Mouse (Mus musculus) hindbrain, embryonic 10.5 days (tissue): Measurements from ENCODE around the gene Eml1. TPM values are rescaled to one million over a fixed set of nuclear protein-coding genes. Genes with fewer than 3 reads are reported as not detected.
A peak's percentile ranks its signal among the peaks of the same experiment; 100 is the strongest.

Source experiments
- DNase-seq: peaks from one replicate; pipeline ENCODE4 v3.0.0-alpha.2; 2017; ENCODE audit warnings: low spot score
- H3K27ac ChIP-seq: fragments of 300-500 bp; sonication (generic); 2 replicates; pipeline ENCODE4 v1.5.1; 2016; ENCODE audit warnings: mild to moderate bottlenecking, moderate library complexity
- H3K27me3 ChIP-seq: fragments of 300-500 bp; sonication (generic); 2 replicates; pipeline ENCODE4 v1.6.1; 2016; ENCODE audit warnings: mild to moderate bottlenecking; ENCODE audit not compliant: poor library complexity, insufficient read depth, severe bottlenecking
- H3K36me3 ChIP-seq: fragments of 300-500 bp; sonication (generic); 2 replicates; pipeline ENCODE4 v1.6.1; 2016; ENCODE audit warnings: mild to moderate bottlenecking, moderate library complexity
- H3K4me1 ChIP-seq: fragments of 300-500 bp; sonication (generic); replicated peaks from 2 replicates; pipeline ENCODE4 v1.6.1; 2016; ENCODE audit warnings: mild to moderate bottlenecking
- H3K4me3 ChIP-seq: fragments of 300-500 bp; sonication (generic); 2 replicates; pipeline ENCODE4 v1.5.1; 2016; ENCODE audit warnings: mild to moderate bottlenecking, moderate library complexity
- H3K9me3 ChIP-seq: fragments of 300-500 bp; sonication (generic); 2 replicates; pipeline ENCODE4 v1.6.1; 2016; ENCODE audit warnings: mild to moderate bottlenecking, moderate library complexity
- WGBS: fragments of 180-500 bp; shearing (Covaris S2); methylation state at CpG from one replicate; pipeline ENCODE4 v1.1.7; 2016; 5-methylcytosine and 5-hydroxymethylcytosine counted together
- polyA plus RNA-seq: library from polyadenylated mRNA; unstranded; fragments of >200 nt; fragmentation: Nextera tagmentation; extraction: Ambion mirVana; gene quantifications from 2 replicates; pipeline ENCODE4 v1.2.1, GENCODE M21; 2016

The Eml1 gene
- polyA plus RNA-seq, 1 experiment from 2014 or later: 104 TPM

DNA sequence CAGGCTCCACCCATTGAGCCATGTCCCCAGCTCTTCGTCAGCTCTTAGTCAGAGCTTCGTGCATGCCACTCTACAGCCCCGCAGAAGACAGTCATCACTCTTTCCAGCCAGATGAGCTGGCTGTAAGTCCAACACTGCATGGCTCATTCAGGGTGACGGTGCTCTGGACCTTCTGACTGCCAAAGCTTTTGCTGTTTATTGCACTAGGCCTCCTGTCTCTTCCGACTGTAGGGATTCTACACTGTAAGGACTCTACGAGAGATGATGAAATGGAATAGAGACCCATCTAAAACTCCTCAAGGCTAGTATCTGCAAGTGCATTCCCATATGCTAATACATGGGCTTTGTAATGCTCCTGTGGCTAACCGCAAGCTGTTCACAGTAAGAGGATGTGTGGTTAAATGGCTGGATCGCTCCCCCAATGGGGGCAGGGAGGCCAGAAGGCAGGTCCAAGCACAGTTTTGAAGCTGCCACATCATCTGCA, 82.8 kb downstream of the Eml1 start:
- Histone ChIP-seq H3K4me1 (peaks cover 30% of the 10 kb centered on the region), H3K9me3 (peaks cover 4% of the 10 kb centered on the region; the same call in 1 of the 2 replicates), H3K4me3 (no peak overlapping the region), H3K27me3 (no peaks in the 10 kb centered on the region), H3K36me3 (peaks cover 29% of the 10 kb centered on the region), H3K27ac (no peak overlapping the region)
- WGBS: 82% methylated on average over 8 of the region's 8 CpGs
- DNase-seq: no peak

- Histone ChIP-seq H3K36me3 (peaks cover 38% of the 10 kb centered on the region), H3K4me3 (no peak overlapping the region), H3K4me1 (peaks cover 25% of the 10 kb centered on the region), H3K9me3 (peaks cover 4% of the 10 kb centered on the region; the same call in 1 of the 2 replicates), H3K27ac (no peak overlapping the region), H3K27me3 (no peaks in the 10 kb centered on the region)
- DNase-seq: no peak
- WGBS: 92% methylated on average over 4 of the region's 4 CpGs
Measured at GRCm38 (mm10) chr12:108455004-108455403, 84.2 kb downstream of the Eml1 start.

DNA sequence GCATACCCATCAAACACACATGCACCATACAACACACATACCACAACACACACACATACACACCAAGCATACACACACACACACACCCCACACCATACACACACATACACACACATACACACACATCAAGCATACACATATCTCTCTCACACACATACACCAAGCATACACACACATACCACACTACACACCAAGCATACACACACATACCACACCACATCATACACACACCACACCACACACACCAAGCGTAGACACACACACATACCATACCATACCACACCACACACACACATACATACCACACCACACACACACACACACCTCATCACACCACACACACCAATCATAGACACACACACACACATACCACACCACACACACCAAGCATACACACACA, 102.1 kb downstream of the Eml1 start:
- WGBS: 94% methylated on average over 1 of the region's 1 CpGs
- Histone ChIP-seq H3K27ac (no peak overlapping the region), H3K4me3 (no peak overlapping the region), H3K27me3 (no peaks in the 10 kb centered on the region), H3K36me3 (peaks cover 69% of the 10 kb centered on the region), H3K9me3 (0 out of 2 replicates have a peak, but pooled peaks cover 7% of the 10 kb centered on the region), H3K4me1 (peaks cover 3% of the 10 kb centered on the region; the same call in 1 of the 2 replicates)
- no peak for DNase-seq

- Histone ChIP-seq H3K4me3 (no peak overlapping the region), H3K4me1 (peaks cover 3% of the 10 kb centered on the region; the same call in 1 of the 2 replicates), H3K9me3 (0 out of 2 replicates have a peak, but pooled peaks cover 7% of the 10 kb centered on the region), H3K27me3 (no peaks in the 10 kb centered on the region), H3K27ac (no peak overlapping the region), H3K36me3 (peaks cover 57% of the 10 kb centered on the region)
- no peak for DNase-seq
- WGBS: 72% methylated on average over 3 of the region's 3 CpGs
Measured at GRCm38 (mm10) chr12:108474440-108474839, 103.7 kb downstream of the Eml1 start.

DNA sequence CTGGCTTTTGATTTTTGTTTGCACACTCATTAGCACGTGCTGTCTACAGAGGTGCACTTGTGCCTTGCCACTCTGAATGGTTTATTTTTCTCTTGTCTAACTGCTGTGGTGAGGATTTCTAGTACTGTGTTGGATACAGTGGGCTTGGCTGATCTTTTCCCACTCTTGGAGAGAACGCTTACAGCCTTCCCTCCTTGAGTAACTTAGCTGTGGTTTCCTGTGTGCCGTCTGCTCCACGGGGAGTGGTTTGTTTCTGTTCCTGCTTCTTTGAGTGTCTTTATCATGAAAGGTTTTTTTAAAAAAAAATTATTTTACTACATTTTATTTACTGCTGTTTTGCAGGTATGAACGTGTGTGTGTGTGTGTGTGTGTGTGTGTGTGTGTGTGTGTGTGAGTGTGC, 108.0 kb downstream of the Eml1 start:
- H3K36me3 ChIP-seq: peaks cover 35% of the 10 kb centered on the region
- H3K4me3 ChIP-seq: no peak overlapping the region
- H3K27me3 ChIP-seq: no peaks in the 10 kb centered on the region
- DNase-seq: no peak
- H3K4me1 ChIP-seq: peaks cover 42% of the 10 kb centered on the region
- H3K27ac ChIP-seq: no peak overlapping the region
- WGBS: 70% methylated on average over 5 of the region's 5 CpGs
- 0 out of 2 replicates have a peak, but pooled peaks cover 7% of the 10 kb centered on the region for H3K9me3 ChIP-seq

DNA sequence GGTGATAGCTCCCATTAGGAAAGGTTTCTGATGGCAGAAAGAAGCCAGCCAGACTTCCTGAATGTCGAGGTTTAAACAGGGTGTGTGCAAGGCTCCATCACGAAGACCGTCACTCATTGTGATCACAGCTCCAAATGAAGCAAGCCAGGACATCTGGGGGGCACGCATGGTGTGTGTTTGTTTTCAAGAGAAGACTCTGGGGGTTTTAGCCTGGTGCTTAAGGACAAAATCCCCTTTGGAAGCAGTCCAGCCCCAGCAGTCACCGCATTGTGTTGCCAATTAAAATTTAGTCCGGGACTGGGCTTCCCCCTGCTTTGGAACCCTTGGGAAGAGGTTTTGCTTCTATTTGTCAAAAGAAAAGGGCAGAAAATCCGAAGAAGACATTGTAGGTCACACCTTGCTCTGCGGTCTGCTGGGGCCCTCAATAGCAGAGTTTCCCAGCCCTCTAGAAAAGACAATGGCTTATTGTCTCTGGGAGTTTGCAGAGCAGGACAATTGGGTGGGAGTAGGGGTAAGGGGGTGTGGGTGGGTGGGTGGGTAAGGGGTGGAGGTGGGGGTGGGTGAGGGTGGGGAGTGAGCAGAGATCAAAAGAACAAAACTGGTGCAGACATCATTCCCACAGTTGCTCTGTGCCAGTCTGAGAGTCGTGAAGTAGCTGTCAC, 110.1 kb downstream of the Eml1 start:
- 6% methylated on average over 9 of the region's 9 CpGs for WGBS
- no peak for DNase-seq
- H3K27ac ChIP-seq: peak overlapping the region; percentile 76
- H3K4me3 ChIP-seq: no peak overlapping the region
- H3K4me1 ChIP-seq: peaks cover 52% of the 10 kb centered on the region
- H3K36me3 ChIP-seq: peaks cover 14% of the 10 kb centered on the region
- 0 out of 2 replicates have a peak, but pooled peaks cover 7% of the 10 kb centered on the region for H3K9me3 ChIP-seq
- no peaks in the 10 kb centered on the region for H3K27me3 ChIP-seq

DNA sequence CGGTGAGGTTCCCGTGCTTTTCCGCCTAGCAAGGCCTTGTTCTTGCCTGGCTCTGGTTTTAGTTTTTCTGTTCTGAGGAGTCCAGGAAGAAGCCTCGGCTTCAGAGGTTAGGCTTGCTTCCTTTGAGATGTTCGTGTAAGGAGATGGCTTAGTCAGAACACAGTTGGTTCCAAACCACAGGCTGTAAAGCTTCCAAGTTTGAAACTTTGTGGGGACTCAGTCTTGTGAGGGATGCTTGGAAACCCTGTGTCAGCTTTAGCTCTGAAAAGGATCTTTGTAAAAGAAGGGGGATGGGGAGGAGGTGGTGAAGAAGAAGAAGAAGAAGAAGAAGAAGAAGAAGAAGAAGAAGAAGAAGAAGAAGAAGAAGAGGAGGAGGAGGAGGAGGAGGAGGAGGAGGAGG, 118.3 kb downstream of the Eml1 start:
- Histone ChIP-seq H3K9me3 (no peaks in the 10 kb centered on the region), H3K4me3 (no peak overlapping the region), H3K36me3 (peaks cover 20% of the 10 kb centered on the region; the same call in 1 of the 2 replicates), H3K27ac (no peak overlapping the region), H3K27me3 (no peaks in the 10 kb centered on the region), H3K4me1 (peaks cover 38% of the 10 kb centered on the region)
- no peak for DNase-seq
- 87% methylated on average over 5 of the region's 5 CpGs for WGBS

DNA sequence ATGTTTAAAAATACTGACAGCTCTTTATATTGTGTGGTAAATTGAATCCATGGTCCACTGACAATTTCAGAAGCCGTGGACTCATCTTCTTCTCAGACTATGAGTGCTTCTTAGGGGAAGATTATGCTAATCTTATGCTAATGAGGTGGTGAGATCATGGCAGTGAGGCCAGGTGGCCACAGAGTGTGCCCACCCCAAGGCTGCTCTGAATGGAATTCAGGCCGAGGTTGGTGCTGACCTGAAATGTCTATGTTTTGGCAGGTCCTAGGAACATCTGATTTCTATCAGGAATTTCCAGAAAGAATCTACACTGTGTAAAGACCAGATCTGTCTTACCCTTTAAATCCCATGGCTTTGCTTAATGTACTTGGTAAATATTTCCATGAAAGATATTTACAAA, 119.0 kb downstream of the Eml1 start:
- 68% methylated on average over 2 of the region's 2 CpGs for WGBS
- Histone ChIP-seq H3K9me3 (no peaks in the 10 kb centered on the region), H3K4me3 (no peak overlapping the region), H3K27ac (no peak overlapping the region), H3K4me1 (peaks cover 38% of the 10 kb centered on the region), H3K27me3 (no peaks in the 10 kb centered on the region), H3K36me3 (peaks cover 20% of the 10 kb centered on the region; the same call in 1 of the 2 replicates)
- no peak for DNase-seq

DNA sequence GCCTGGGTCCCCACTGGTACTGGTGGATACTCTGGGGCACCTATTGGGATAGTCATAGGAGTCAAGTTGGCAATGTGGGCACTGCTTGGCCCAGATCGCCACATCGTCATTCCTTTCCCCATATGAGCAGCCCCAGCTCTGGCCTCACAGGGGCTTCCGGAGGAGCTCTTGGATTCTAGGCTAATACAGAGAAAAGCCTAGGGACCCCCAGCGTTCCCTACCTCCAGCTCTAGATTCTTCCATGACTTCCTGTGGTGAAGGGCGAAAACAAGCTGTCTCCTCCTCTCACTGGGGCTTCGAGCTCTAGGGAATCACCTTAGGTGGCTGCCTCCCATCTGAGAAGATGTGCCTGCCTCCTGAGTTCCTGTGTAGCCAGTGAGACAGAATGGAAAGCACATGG, 119.6 kb downstream of the Eml1 start:
- Histone ChIP-seq H3K9me3 (no peaks in the 10 kb centered on the region), H3K4me1 (peaks cover 42% of the 10 kb centered on the region), H3K27ac (peak overlapping the region; percentile 64), H3K4me3 (no peak overlapping the region), H3K27me3 (no peaks in the 10 kb centered on the region), H3K36me3 (peaks cover 20% of the 10 kb centered on the region; the same call in 1 of the 2 replicates)
- no peak for DNase-seq
- 88% methylated on average over 6 of the region's 6 CpGs for WGBS

DNA sequence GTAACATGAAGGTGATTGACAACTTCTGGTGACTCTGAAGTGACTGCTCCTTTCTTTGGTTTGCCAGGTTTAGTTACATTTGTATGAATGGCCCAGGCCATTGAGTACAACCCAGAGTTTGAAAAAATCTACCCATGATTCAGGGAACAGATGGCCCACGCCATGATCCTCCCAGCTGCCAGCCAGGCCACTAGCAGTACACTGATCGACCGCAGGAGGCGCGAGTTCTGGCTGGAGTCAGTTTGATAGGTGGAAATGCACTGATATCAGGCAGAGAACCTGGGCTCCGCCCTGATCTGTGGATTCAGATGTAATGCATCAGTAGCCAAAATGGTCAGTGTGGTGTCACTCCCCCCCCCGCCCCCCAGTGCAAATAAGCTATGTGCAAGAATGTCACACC, 120.2 kb downstream of the Eml1 start:
- Histone ChIP-seq H3K4me3 (no peak overlapping the region), H3K27me3 (no peaks in the 10 kb centered on the region), H3K9me3 (no peaks in the 10 kb centered on the region), H3K4me1 (peaks cover 48% of the 10 kb centered on the region), H3K36me3 (peaks cover 26% of the 10 kb centered on the region; the same call in 1 of the 2 replicates), H3K27ac (no peak overlapping the region; the same call in 1 of the 2 replicates)
- DNase-seq: peak; percentile 49
- 61% methylated on average over 7 of the region's 7 CpGs for WGBS

DNA sequence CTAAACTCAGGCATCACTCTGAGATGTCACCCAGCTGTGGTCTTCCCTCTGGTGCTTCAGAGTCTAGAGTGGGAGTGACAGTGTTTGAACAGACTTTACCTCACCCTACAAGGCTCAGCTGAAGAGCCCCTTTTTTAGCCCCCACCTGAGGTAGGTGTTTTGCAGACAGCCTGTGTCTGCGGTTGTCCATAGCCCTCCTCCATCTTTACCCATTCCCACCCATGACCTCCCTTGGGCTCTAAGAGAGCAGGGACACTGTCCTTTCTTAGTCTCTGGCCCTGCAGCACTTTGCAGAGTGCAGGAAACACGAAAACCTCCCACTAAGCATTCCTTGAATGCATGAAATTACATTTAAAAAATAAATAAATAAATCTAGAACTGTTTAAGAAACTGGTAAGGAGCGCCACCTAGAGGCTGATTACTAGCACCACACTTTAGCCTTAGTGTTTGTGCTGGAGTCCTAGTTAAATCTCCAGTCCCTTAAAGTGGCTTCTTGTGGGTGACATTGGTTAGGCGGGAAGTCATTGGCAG, 123.3 kb downstream of the Eml1 start:
- H3K36me3 ChIP-seq: peaks cover 39% of the 10 kb centered on the region; the same call in 1 of the 2 replicates
- no peak overlapping the region for H3K4me3 ChIP-seq
- no peaks in the 10 kb centered on the region for H3K27me3 ChIP-seq
- 25% methylated on average over 4 of the region's 4 CpGs for WGBS
- peak; percentile 40 for DNase-seq
- H3K9me3 ChIP-seq: no peaks in the 10 kb centered on the region
- 0 out of 2 replicates have a peak overlapping the region, but pooled peaks have one; percentile 29 for H3K27ac ChIP-seq
- peaks cover 49% of the 10 kb centered on the region for H3K4me1 ChIP-seq

GRCm38 (mm10) chr12:108495455-108496235, 124.9 kb downstream of the Eml1 start:
- H3K27me3 ChIP-seq: no peaks in the 10 kb centered on the region
- 69% methylated on average over 8 of the region's 8 CpGs for WGBS
- H3K36me3 ChIP-seq: peaks cover 35% of the 10 kb centered on the region; the same call in 1 of the 2 replicates
- H3K4me3 ChIP-seq: no peak overlapping the region
- H3K9me3 ChIP-seq: no peaks in the 10 kb centered on the region
- H3K4me1 ChIP-seq: peaks cover 39% of the 10 kb centered on the region
- peak overlapping the region; percentile 9; the same call in 1 of the 2 replicates for H3K27ac ChIP-seq
- no peak for DNase-seq
